Mouse (Mus musculus): ENCODE results near the gene Etv6. TPM values are rescaled to one million over a fixed set of nuclear protein-coding genes. Genes with fewer than 3 reads are reported as not detected.
A peak's percentile ranks its signal among the peaks of the same experiment; 100 is the strongest.

Etv6 gene
- polyA plus RNA-seq, 1 experiment from 2014 or later, result 16.5 TPM

DNA sequence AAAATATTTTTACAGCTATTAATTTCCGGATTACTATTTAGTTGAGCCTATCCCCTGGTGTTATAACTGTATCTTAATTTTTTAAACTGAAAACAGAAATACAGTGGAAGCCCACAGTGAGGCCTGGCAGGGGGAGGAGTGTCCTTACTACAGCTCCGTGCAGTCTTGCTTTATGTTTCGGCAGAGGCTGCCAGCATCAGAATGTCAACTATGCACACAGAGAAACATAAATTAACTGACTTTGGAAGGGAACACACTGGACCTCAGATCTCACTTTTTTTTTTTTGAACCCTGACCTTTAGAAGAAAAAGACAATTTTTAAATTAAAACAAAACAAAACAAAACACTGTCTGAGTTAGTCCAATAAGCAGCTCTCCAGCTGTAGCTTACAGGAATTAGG, 153.2 kb downstream of the Etv6 start:
- peak overlapping the region; percentile 62; the same call in 1 of the 2 replicates for H3K27ac ChIP-seq (ENCODE audit: low read depth)
- peaks cover 27% of the 10 kb centered on the region for H3K4me1 ChIP-seq (replicated peaks; ENCODE audit: control insufficient read depth, insufficient read depth, low read length)
- ATAC-seq (replicated peaks; ENCODE audit: low FRiP score, low TSS enrichment, low read depth) (peak; percentile 41; the same call in 1 of the 2 replicates), DNase-seq (ENCODE audit: low spot score) (no peak)
- no peaks in the 10 kb centered on the region for H3K27me3 ChIP-seq (replicated peaks; ENCODE audit: control insufficient read depth, insufficient read depth, low read length)
- WGBS, result 31% methylated on average over 3 of the region's 3 CpGs
- H3K36me3 ChIP-seq (ENCODE audit: control insufficient read depth, insufficient read depth, low read length), result no peaks in the 10 kb centered on the region
- H3K9me3 ChIP-seq (ENCODE audit: control insufficient read depth, low read length), result no peaks in the 10 kb centered on the region
- H3K4me3 ChIP-seq (ENCODE audit: low read depth, low read length), result no peak overlapping the region
- no peak overlapping the region for H3K4me2 ChIP-seq (ENCODE audit: low read length)
- H3K9ac ChIP-seq (ENCODE audit: low read length), result no peak overlapping the region

DNA sequence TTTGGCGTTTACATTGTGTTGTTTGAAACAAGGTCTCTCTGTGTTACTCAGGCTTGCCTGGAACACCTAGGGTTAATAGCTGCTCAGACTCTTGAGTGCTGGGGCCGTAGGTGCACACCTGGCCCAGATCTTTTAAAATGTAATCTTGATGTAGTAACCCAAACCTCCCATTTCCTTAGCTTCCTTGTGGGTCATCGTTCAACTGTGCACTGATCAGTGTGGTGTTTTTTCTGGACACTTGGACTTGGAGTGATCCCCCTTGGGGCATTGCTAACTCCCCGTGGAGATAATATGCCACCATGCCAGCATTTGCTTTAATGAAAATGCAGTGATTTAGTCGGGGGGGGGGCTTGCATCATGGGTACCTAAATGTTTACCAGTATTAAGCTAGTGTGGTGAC, 153.7 kb downstream of the Etv6 start:
- H3K4me1 ChIP-seq (replicated peaks; ENCODE audit: control insufficient read depth, insufficient read depth, low read length), result peaks cover 25% of the 10 kb centered on the region
- no peak overlapping the region for H3K4me3 ChIP-seq (ENCODE audit: low read depth, low read length)
- no peak overlapping the region for H3K4me2 ChIP-seq (ENCODE audit: low read length)
- peak overlapping the region; percentile 62; the same call in 1 of the 2 replicates for H3K27ac ChIP-seq (ENCODE audit: low read depth)
- H3K9ac ChIP-seq (ENCODE audit: low read length), result no peak overlapping the region
- H3K27me3 ChIP-seq (replicated peaks; ENCODE audit: control insufficient read depth, insufficient read depth, low read length), result no peaks in the 10 kb centered on the region
- ATAC-seq (replicated peaks; ENCODE audit: low FRiP score, low TSS enrichment, low read depth) (peak; percentile 13; the same call in 1 of the 2 replicates), DNase-seq (ENCODE audit: low spot score) (no peak)
- no peaks in the 10 kb centered on the region for H3K9me3 ChIP-seq (ENCODE audit: control insufficient read depth, low read length)
- H3K36me3 ChIP-seq (ENCODE audit: control insufficient read depth, insufficient read depth, low read length), result no peaks in the 10 kb centered on the region
- WGBS, result 25% methylated on average over 5 of the region's 5 CpGs

DNA sequence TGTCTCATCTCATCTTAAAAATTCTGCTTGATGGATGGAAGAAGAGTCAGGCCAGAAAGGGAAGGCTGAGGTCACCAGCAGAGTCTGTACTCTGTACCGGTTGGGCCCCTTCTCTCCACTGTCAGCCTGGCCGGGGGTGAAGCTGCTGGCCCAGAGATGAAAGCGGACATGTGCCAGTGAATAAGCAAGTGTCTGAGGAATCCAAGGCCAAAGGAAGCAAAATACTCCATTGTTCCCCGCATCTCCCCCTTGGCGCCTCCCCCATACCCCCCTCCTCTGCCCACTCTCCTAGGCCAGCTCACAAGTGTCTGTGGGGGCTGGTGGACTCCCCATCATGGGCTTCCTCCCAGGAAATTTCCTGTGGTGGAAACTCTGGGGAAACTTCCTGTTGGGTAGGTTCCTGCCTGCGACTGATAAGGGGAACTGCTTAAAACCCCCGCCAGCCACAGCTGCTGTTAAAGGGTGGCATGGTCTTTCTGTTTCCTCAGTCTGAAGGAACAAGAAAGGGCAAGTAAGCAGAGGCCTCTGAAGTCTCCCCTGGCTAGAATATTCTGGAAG, 154.2 kb downstream of the Etv6 start:
- no peak overlapping the region for H3K4me3 ChIP-seq (ENCODE audit: low read depth, low read length)
- DNase-seq (ENCODE audit: low spot score) (no peak), ATAC-seq (replicated peaks; ENCODE audit: low FRiP score, low TSS enrichment, low read depth) (peak; percentile 44)
- no peaks in the 10 kb centered on the region for H3K36me3 ChIP-seq (ENCODE audit: control insufficient read depth, insufficient read depth, low read length)
- no peak overlapping the region for H3K9ac ChIP-seq (ENCODE audit: low read length)
- H3K27ac ChIP-seq (ENCODE audit: low read depth), result peak overlapping the region; percentile 62; the same call in 1 of the 2 replicates
- peaks cover 20% of the 10 kb centered on the region for H3K4me1 ChIP-seq (replicated peaks; ENCODE audit: control insufficient read depth, insufficient read depth, low read length)
- no peaks in the 10 kb centered on the region for H3K27me3 ChIP-seq (replicated peaks; ENCODE audit: control insufficient read depth, insufficient read depth, low read length)
- no peak overlapping the region for H3K4me2 ChIP-seq (ENCODE audit: low read length)
- H3K9me3 ChIP-seq (ENCODE audit: control insufficient read depth, low read length), result no peaks in the 10 kb centered on the region
- 40% methylated on average over 7 of the region's 7 CpGs for whole genome bisulfite sequencing

DNA sequence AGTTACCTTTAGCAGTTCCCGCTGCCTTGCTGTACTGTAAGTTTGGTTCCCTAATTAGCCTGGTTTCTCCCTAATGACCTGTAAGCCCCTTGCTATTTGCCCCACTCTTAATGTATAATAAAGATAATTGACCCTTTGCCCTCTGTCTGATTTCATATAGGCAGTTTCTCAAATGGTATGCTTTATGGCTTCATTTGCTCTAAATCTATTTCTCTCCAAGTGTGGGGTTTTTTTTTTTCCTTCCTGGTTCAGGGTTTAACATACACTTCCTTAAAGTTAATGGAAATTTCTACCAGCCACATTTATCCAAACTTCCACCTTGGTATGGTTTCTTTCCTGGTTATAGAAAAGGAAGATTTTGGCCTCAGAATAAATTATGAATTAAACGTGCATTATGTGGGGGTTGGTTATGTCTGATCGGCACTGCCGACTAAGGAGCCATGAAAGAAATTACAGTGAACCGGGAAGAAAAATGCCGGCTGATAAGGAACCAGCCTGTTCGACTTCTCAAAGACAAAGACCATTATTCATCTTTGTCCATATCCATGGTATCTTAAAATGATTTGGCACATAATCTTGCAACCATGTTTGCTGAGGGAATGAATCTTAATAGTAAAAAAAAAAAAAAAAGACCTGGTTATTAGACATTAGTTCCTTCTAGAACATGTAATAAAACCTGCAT, 155.2 kb downstream of the Etv6 start:
- peaks cover 19% of the 10 kb centered on the region for H3K4me1 ChIP-seq (replicated peaks; ENCODE audit: control insufficient read depth, insufficient read depth, low read length)
- peak overlapping the region; percentile 62 for H3K27ac ChIP-seq (ENCODE audit: low read depth)
- H3K4me3 ChIP-seq (ENCODE audit: low read depth, low read length), result no peak overlapping the region
- no peaks in the 10 kb centered on the region for H3K9me3 ChIP-seq (ENCODE audit: control insufficient read depth, low read length)
- WGBS, result 64% methylated on average over 7 of the region's 7 CpGs
- no peak overlapping the region for H3K4me2 ChIP-seq (ENCODE audit: low read length)
- H3K9ac ChIP-seq (ENCODE audit: low read length), result no peak overlapping the region
- DNase-seq (ENCODE audit: low spot score), result no peak
- H3K27me3 ChIP-seq (replicated peaks; ENCODE audit: control insufficient read depth, insufficient read depth, low read length), result no peaks in the 10 kb centered on the region
- no peak for ATAC-seq (replicated peaks; ENCODE audit: low FRiP score, low TSS enrichment, low read depth)
- no peaks in the 10 kb centered on the region for H3K36me3 ChIP-seq (ENCODE audit: control insufficient read depth, insufficient read depth, low read length)

DNA sequence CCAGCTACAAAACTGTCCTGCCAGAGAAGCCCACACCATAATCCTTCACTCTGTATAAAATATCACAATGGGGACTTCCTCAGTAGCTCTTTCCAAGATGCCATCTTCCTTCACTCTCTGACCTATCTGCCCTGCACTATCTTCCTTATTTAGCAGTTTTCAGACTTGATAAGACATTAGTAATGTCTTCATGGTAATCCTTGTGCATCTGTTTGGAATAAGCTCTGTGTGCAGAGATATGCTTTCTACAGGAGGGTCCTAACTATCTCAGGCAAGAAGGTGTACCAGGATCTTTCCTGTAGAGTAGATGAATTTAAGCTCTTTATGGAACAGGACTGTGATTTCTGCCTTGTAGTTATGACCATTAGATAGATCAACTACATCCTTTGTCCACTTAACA, 157.2 kb downstream of the Etv6 start:
- ATAC-seq (replicated peaks; ENCODE audit: low FRiP score, low TSS enrichment, low read depth) (no peak), DNase-seq (ENCODE audit: low spot score) (no peak)
- Histone ChIP-seq H3K27me3 (replicated peaks; ENCODE audit: control insufficient read depth, insufficient read depth, low read length) (no peaks in the 10 kb centered on the region), H3K4me1 (replicated peaks; ENCODE audit: control insufficient read depth, insufficient read depth, low read length) (peaks cover 19% of the 10 kb centered on the region), H3K36me3 (ENCODE audit: control insufficient read depth, insufficient read depth, low read length) (no peaks in the 10 kb centered on the region), H3K4me2 (ENCODE audit: low read length) (no peak overlapping the region), H3K4me3 (ENCODE audit: low read depth, low read length) (no peak overlapping the region), H3K9me3 (ENCODE audit: control insufficient read depth, low read length) (no peaks in the 10 kb centered on the region), H3K27ac (ENCODE audit: low read depth) (no peak overlapping the region), H3K9ac (ENCODE audit: low read length) (no peak overlapping the region)

DNA sequence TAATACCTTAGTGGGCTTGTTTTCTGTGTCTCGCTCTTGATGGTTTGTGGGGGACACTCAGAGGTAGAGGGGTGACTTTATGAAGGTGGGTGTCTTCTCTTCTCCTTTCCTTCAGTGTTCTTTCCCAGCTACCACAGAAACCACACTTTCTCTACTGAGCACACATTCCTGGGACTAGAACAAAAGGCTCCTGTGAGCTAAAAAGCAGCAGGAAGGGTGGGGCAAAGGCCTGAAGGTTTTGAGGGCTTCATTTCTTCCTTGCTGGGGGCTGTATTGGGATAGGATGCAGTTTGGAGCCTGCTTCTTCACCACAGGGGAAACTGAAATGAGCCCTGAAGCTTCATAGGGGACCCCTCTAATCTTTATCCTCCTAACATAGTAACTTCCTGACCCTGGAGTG, 164.4 kb downstream of the Etv6 start:
- H3K4me2 ChIP-seq (ENCODE audit: low read length), result no peak overlapping the region
- H3K4me1 ChIP-seq (replicated peaks; ENCODE audit: control insufficient read depth, insufficient read depth, low read length), result 0 out of 2 replicates have a peak, but pooled peaks cover 2% of the 10 kb centered on the region
- no peak overlapping the region for H3K27ac ChIP-seq (ENCODE audit: low read depth)
- ATAC-seq (replicated peaks; ENCODE audit: low FRiP score, low TSS enrichment, low read depth) (no peak), DNase-seq (ENCODE audit: low spot score) (no peak)
- no peaks in the 10 kb centered on the region for H3K27me3 ChIP-seq (replicated peaks; ENCODE audit: control insufficient read depth, insufficient read depth, low read length)
- H3K9ac ChIP-seq (ENCODE audit: low read length), result no peak overlapping the region
- 94% methylated on average over 1 of the region's 1 CpGs for WGBS
- H3K4me3 ChIP-seq (ENCODE audit: low read depth, low read length), result no peak overlapping the region
- no peaks in the 10 kb centered on the region for H3K36me3 ChIP-seq (ENCODE audit: control insufficient read depth, insufficient read depth, low read length)
- H3K9me3 ChIP-seq (ENCODE audit: control insufficient read depth, low read length), result no peaks in the 10 kb centered on the region

DNA sequence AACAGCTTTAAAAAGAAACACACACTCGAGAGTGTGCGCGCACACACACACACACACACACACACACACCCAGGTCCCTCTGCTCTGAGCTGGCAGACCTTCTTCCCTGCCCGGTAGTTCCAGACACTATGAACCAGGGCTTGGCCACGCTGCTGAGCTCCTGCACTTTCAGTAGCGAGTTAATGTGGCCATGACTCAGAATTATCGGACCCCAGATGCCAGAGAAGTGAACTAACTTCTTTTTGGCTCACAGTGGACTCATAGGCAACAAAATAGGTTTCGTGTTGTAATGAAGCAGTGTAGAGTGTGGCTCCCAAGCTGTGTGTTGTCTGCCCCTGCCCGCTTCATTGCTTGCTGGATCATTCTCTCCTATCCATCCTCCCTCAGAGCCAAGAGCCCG, 165.1 kb downstream of the Etv6 start:
- no peaks in the 10 kb centered on the region for H3K9me3 ChIP-seq (ENCODE audit: control insufficient read depth, low read length)
- ATAC-seq (replicated peaks; ENCODE audit: low FRiP score, low TSS enrichment, low read depth) (no peak), DNase-seq (ENCODE audit: low spot score) (no peak)
- no peaks in the 10 kb centered on the region for H3K36me3 ChIP-seq (ENCODE audit: control insufficient read depth, insufficient read depth, low read length)
- 0 out of 2 replicates have a peak, but pooled peaks cover 2% of the 10 kb centered on the region for H3K4me1 ChIP-seq (replicated peaks; ENCODE audit: control insufficient read depth, insufficient read depth, low read length)
- no peak overlapping the region for H3K4me3 ChIP-seq (ENCODE audit: low read depth, low read length)
- H3K27ac ChIP-seq (ENCODE audit: low read depth), result no peak overlapping the region
- no peaks in the 10 kb centered on the region for H3K27me3 ChIP-seq (replicated peaks; ENCODE audit: control insufficient read depth, insufficient read depth, low read length)
- no peak overlapping the region for H3K9ac ChIP-seq (ENCODE audit: low read length)
- 87% methylated on average over 10 of the region's 10 CpGs for WGBS
- H3K4me2 ChIP-seq (ENCODE audit: low read length), result no peak overlapping the region

DNA sequence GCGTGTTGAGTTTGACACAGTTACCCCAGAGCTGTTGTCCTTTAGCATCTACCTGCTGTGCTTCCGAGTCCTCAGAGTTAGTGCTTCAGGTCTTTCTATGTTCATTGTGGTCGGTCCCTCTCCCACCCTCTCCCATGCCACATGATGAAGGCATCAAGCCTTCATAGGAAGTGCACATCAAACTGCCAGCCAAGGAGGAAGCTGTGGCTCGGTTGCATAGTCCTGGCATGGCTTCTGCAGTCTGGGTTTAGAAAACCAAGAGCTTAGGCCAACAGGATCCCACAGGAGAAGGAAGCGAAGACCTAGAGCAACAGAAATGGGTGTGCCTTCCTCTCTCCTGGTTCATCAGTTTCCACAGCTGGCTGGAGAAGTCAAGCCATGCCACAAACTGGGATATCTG, 166.7 kb downstream of the Etv6 start:
- Histone ChIP-seq H3K4me2 (ENCODE audit: low read length) (no peak overlapping the region), H3K4me3 (ENCODE audit: low read depth, low read length) (no peak overlapping the region), H3K27ac (ENCODE audit: low read depth) (no peak overlapping the region), H3K4me1 (replicated peaks; ENCODE audit: control insufficient read depth, insufficient read depth, low read length) (peaks cover 8% of the 10 kb centered on the region; the same call in 1 of the 2 replicates), H3K36me3 (ENCODE audit: control insufficient read depth, insufficient read depth, low read length) (no peaks in the 10 kb centered on the region), H3K9me3 (ENCODE audit: control insufficient read depth, low read length) (no peaks in the 10 kb centered on the region), H3K9ac (ENCODE audit: low read length) (no peak overlapping the region), H3K27me3 (replicated peaks; ENCODE audit: control insufficient read depth, insufficient read depth, low read length) (no peaks in the 10 kb centered on the region)
- DNase-seq (ENCODE audit: low spot score), result no peak
- 88% methylated on average over 5 of the region's 5 CpGs for WGBS
- no peak for ATAC-seq (replicated peaks; ENCODE audit: low FRiP score, low TSS enrichment, low read depth)

DNA sequence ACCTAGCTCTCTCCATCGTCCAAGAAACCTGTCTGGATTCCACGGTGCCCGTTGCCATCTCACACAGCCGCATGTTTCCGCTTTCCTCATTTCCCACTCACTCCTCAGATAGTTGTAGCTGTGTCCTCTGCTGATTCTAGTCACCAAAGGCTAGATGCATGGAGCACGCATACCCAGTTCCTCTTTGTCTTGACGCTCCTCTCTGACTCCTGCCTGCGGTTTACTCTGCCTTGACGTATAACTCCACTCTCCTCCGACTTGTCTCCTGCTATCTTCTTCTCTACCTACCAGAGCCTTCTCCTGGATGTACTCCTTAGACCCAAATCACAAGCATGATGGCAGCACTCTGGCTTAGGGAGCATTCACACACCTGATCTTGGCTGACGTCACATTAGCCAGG, 169.7 kb downstream of the Etv6 start:
- H3K4me1 ChIP-seq (replicated peaks; ENCODE audit: control insufficient read depth, insufficient read depth, low read length), result peaks cover 21% of the 10 kb centered on the region
- no peaks in the 10 kb centered on the region for H3K27me3 ChIP-seq (replicated peaks; ENCODE audit: control insufficient read depth, insufficient read depth, low read length)
- no peak overlapping the region for H3K9ac ChIP-seq (ENCODE audit: low read length)
- H3K4me2 ChIP-seq (ENCODE audit: low read length), result no peak overlapping the region
- H3K4me3 ChIP-seq (ENCODE audit: low read depth, low read length), result no peak overlapping the region
- 91% methylated on average over 10 of the region's 11 CpGs for WGBS
- ATAC-seq (replicated peaks; ENCODE audit: low FRiP score, low TSS enrichment, low read depth) (no peak), DNase-seq (ENCODE audit: low spot score) (no peak)
- H3K36me3 ChIP-seq (ENCODE audit: control insufficient read depth, insufficient read depth, low read length), result no peaks in the 10 kb centered on the region
- no peak overlapping the region for H3K27ac ChIP-seq (ENCODE audit: low read depth)
- no peaks in the 10 kb centered on the region for H3K9me3 ChIP-seq (ENCODE audit: control insufficient read depth, low read length)

Measured in intestine, embryonic 14.5 days (tissue).